Mouse (Mus musculus) lung, postnatal 25 days (tissue): ENCODE data around the gene Vmn2r121.

Experiments used
- DNase-seq: peaks from one replicate; pipeline ENCODE4 v3.0.0; 2022; ENCODE audit warnings: low spot score

Gene Vmn2r121

DNA sequence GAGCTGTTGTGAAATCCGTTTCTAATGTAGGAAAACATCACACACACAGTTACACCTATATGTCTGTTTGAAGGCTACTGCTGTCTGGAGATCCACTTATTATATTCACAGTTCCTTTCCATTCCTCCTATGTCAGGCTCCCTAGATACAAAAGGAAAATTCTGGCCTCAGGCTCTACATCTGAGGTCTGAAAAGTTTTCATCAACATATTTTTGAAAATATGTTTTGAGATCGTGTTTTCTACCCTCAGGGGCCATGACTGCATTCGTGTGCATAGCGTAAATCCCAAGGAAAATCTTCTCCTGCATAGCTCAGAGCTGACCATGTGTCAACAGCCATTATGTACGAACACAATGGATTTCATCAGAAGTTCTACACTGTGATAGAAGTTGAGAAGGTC is at the start of gene Vmn2r121:
Gene Vmn2r121, minus strand, starts transcription at position 101 of the 400 bp plus-strand sequence.
- DNase-seq, result no peak
